Mouse (Mus musculus) left cerebral cortex, postnatal 25 days (tissue): ENCODE results near the gene Ccl1. TPM values are rescaled to one million over a fixed set of nuclear protein-coding genes. Genes with fewer than 3 reads are reported as not detected.

ENCODE experiments used
- DNase-seq, 2 experiments: peaks; one replicate each; pipeline ENCODE4 v3.0.0; 2022; ENCODE audit warnings: low spot score in 2 of 2, mixed read lengths in 1 of 2
- intact Hi-C: fragments of 180-260 bp; cut with DNase I; formaldehyde crosslinking; loops from one replicate; pipeline ENCODE4 v1.15.1; 2025
- total RNA-seq, 2 experiments: library from RNA; stranded (reverse); gene quantifications; 2 replicates each; pipeline ENCODE4 v1.2.3; 2021

Ccl1 gene
- total RNA-seq, 2 experiments from 2014 or later, result not detected

- intact Hi-C loops, result no loop called here
- no peak for DNase-seq
Observed at GRCm38 (mm10) chr11:82163285-82163684, 142.2 kb downstream of the Ccl1 start.

- intact Hi-C loops, result no loop called here
- no peak for DNase-seq
Observed at GRCm38 (mm10) chr11:82159126-82159525, 146.4 kb downstream of the Ccl1 start.

DNA sequence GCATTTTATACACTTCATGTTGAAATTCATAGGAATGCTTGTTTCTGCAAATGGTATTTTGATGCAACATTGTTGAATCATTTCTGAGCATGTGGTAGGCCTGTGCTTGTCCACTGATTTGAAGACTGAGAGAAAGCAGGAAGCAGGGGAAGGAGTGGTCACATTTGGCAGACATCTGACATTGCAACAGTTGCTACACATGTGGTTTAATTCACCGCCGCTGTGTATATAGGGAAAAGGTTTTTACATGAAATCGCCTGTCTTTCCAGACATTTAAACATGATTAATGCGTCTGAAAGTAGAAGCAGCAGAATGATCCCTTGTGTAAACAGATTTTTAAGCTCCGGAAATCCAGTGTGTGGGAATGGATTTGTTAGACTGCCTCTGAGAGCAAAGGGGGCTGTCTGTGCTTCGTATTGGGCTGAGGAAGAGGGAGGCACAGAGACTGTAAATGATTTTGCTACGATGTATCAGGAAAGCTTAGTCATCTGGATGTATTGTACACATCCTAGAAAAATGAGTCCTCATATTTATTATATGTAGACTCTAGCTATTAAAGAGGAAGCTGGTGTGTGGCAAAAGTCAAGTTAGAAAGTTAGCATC lies 165.9 kb downstream of the Ccl1 start:
- DNase-seq, result no peak
- intact Hi-C loops, result no loop called here

DNA sequence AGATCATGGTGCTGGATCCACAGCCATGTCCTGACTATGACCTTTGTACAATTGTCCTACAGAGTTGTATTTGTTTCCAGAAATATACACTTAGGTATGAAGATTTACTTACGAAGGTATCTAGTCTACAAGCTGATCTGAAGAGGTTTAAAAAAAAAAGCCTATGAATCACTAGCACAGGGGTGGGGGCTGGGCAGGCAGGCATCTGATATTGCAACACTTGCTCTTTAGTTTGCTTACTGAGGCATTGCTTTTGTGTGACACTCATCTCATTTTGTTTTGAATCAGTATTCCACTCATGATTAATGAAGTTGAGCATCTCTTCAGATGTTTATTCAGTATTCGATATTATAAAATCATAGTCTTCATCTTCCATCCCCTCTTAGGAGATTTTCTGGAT lies 169.3 kb downstream of the Ccl1 start:
- intact Hi-C loops, result no loop called here
- DNase-seq, result no peak

- intact Hi-C loops, result no loop called here
- no peak for DNase-seq
Observed at GRCm38 (mm10) chr11:82132977-82133376, 172.5 kb downstream of the Ccl1 start.

Other genes starting within 250 kb of the Ccl1 start
- gene Ccl11, start 247.9 kb downstream of the Ccl1 start, total RNA-seq, result under 1 TPM; 0.34 to 0.62 TPM
- not detected for gene Ccl12, start 203.8 kb downstream of the Ccl1 start, total RNA-seq
- gene Ccl8, start 190.5 kb downstream of the Ccl1 start, total RNA-seq, result not detected
- 10 to 100 TPM; 17.7 to 19.1 TPM for gene Tmem132e, start 83.2 kb upstream of the Ccl1 start, total RNA-seq